Mouse (Mus musculus) kidney, adult 2 months (tissue): ENCODE measurements around the gene Slit3.

Source experiments
- CTCF ChIP-seq: fragments of 200-500 bp; conservative IDR thresholded peaks from 2 replicates; pipeline ENCODE4 v1.5.1; 2011; ENCODE audit warnings: low read depth, mild to moderate bottlenecking, control low read depth, low read length, moderate library complexity, mixed read lengths; ENCODE audit not compliant: insufficient read depth, insufficient read length
- POLR2A ChIP-seq: fragments of 200-500 bp; IDR thresholded peaks from one replicate; pipeline ENCODE4 v1.6.1; 2011; ENCODE audit warnings: low read depth, low read length, control low read depth

GRCm38 (mm10) chr11:35083049-35083448 lies 38.0 kb upstream of the Slit3 start:
- TF ChIP-seq CTCF (no peak), POLR2A (no peak)
